Mouse (Mus musculus) limb, embryonic 14.5 days (tissue): ENCODE results near the gene Mtcl1. TPM values are rescaled to one million over a fixed set of nuclear protein-coding genes. Genes with fewer than 3 reads are reported as not detected.

ENCODE experiments used
- ATAC-seq: fragments of 200-750 bp; cut with Nextera tagmentation; 2 replicates; pipeline ENCODE4 v1.8.0; 2017; ENCODE audit warnings: low read depth, moderate number of reproducible peaks, moderate TSS enrichment; ENCODE audit not compliant: low FRiP score
- DNase-seq: peaks from one replicate; pipeline ENCODE4 v3.0.0-alpha.2; 2015; ENCODE audit warnings: low spot score
- H3K27ac ChIP-seq: fragments of 300-500 bp; sonication (generic); replicated peaks from 2 replicates; pipeline ENCODE4 v1.5.1; 2014; ENCODE audit warnings: low read depth, mild to moderate bottlenecking, low read length, moderate library complexity, mixed read lengths
- H3K27me3 ChIP-seq: fragments of 300-500 bp; sonication (generic); 2 replicates; pipeline ENCODE4 v1.6.1; 2014; ENCODE audit warnings: low read length, mixed read lengths; ENCODE audit not compliant: control insufficient read depth, insufficient read depth
- H3K36me3 ChIP-seq: fragments of 300-500 bp; sonication (generic); 2 replicates; pipeline ENCODE4 v1.6.1; 2014; ENCODE audit warnings: mild to moderate bottlenecking, low read length, moderate library complexity, mixed read lengths; ENCODE audit not compliant: control insufficient read depth, insufficient read depth
- H3K4me1 ChIP-seq: fragments of 300-500 bp; sonication (generic); 2 replicates; pipeline ENCODE4 v1.6.1; 2014; ENCODE audit warnings: antibody characterized with exemption, low read length, mixed read lengths; ENCODE audit not compliant: control insufficient read depth, insufficient read depth
- H3K4me2 ChIP-seq: fragments of 300-500 bp; sonication (generic); replicated peaks from 2 replicates; pipeline ENCODE4 v1.6.1; 2014; ENCODE audit warnings: low read depth, mild to moderate bottlenecking, low read length, moderate library complexity; ENCODE audit not compliant: severe bottlenecking
- H3K4me3 ChIP-seq: fragments of 300-500 bp; sonication (generic); replicated peaks from 2 replicates; pipeline ENCODE4 v1.5.1; 2014; ENCODE audit warnings: low read length
- H3K9ac ChIP-seq: fragments of 300-500 bp; sonication (generic); 2 replicates; pipeline ENCODE4 v1.6.1; 2014; ENCODE audit warnings: mild to moderate bottlenecking, low read depth, low read length, moderate library complexity; ENCODE audit not compliant: severe bottlenecking
- H3K9me3 ChIP-seq: fragments of 300-500 bp; sonication (generic); 2 replicates; pipeline ENCODE4 v1.6.1; 2016; ENCODE audit warnings: low read length; ENCODE audit not compliant: control insufficient read depth
- POLR2A ChIP-seq: fragments of 200-500 bp; IDR thresholded peaks from 2 replicates; pipeline ENCODE4 v1.8.0; 2012; ENCODE audit warnings: inconsistent platforms, mild to moderate bottlenecking, moderate library complexity, borderline replicate concordance; ENCODE audit not compliant: insufficient read depth, insufficient read length; ENCODE audit errors: extremely low read depth
- WGBS: fragments of 180-500 bp; shearing (Covaris S2); extraction: QIAGEN DNeasy Blood & Tissue Kit; methylation state at CpG from one replicate; pipeline ENCODE4 v1.1.7; 2014; 5-methylcytosine and 5-hydroxymethylcytosine counted together
- polyA plus RNA-seq, 2 experiments: library from polyadenylated mRNA; depleted of rRNA in 1 of 2; stranded (reverse) in 1 of 2; unstranded in 1 of 2; fragments of >200 nt; fragmentation: Nextera tagmentation in 1 of 2; extraction: Ambion mirVana in 1 of 2; gene quantifications; 2 replicates each; pipeline versions ENCODE4 v1.2.1 to v1.2.3; 2012 to 2014

The Mtcl1 gene
- polyA plus RNA-seq, 2 experiments: 5.3 to 6.7 TPM

DNA sequence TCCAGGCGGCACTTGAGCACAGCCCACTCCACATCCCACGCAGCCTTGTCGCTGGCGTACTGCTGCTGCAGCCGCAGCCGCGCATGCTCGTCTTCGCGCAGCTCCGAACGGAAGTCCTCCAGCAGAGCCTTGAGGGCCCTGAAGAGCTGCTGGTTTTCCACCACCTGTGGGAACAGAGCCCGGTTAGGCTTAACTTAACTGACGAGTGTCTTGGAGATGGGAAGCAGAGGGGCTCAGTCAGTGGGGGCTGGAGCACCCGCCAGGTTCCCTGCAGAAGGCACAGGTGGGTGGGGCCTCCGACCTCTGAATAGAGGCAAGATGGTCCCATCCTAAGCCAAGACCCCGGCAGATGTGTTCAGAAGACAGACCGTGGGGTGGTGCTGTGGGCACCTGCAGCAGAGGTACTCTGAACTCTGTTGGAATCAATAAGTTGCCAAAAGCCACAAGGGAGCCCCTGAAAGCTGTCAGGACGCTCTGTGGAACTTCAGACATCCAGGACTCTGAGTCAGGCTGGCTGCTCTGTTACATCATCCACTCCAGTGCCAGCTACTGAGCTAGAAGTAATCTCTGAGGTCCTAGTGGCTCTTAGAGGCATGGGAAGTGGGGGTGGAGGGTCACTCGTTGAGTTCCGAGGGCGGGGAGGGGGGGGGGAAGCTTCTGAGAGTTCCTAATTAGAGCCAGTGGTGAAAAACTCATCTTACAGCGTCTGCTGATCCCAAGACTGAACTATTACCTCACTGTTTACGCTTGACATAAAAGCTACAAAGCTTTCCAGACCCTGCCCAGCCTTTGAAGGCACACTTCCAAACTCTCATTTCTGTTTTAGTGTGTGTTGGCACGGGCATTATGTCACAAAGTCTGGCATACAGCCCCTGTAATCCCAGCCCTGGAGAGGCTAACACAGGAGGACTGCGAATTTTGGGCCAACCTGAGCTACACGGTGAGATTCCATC is 91.2 kb downstream of the Mtcl1 start:
- Histone ChIP-seq H3K9me3 (no peaks in the 10 kb centered on the region), H3K4me2 (no peak overlapping the region), H3K4me3 (no peak overlapping the region), H3K9ac (no peak overlapping the region), H3K27me3 (no peaks in the 10 kb centered on the region), H3K4me1 (0 out of 2 replicates have a peak, but pooled peaks cover 3% of the 10 kb centered on the region), H3K27ac (no peak overlapping the region), H3K36me3 (0 out of 2 replicates have a peak, but pooled peaks cover 4% of the 10 kb centered on the region)
- DNase-seq (no peak), ATAC-seq (peak; percentile 41)
- WGBS: 66% methylated on average over 27 of the region's 27 CpGs
- TF ChIP-seq POLR2A: no peak

DNA sequence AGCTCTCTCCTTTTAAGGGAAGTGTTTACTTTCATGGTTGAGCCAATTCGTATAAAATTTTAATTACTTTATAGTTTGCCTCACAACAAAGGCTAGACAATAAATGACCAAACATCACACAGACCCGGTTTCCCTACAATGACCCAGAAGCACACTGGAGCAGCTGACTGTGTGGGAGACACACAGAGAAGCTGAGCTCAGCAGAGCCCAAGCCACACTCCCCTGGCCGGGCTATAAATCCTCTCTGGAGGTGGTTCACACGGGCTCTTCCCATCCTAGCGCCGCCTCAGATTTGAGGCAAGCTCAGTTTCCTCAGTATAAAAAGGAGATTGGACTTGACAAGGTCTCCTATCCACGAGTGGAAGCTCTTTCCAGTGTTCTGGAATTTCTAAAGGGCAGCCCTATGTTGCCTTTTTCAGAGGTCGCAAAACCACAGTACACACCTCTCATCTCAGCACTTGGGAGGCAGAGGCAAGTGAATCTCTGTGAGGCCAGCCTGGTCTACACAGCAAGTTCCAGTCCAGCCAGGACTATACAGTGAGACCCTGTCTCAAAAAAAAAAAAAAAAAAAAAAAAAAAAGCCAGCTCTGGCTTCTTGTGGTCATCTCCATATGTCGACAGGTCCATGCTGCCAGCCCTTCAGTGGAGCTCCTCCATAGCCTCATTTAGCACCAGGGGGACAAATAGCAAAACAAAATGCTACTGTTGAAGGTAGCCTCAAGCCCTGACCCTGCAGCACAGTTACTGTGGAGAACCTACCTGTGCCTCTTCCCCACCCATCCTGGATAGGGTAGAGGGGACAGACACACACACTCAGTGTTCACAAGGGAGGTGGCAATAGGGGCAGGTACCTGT is 92.2 kb downstream of the Mtcl1 start:
- Histone ChIP-seq H3K27me3 (no peaks in the 10 kb centered on the region), H3K4me1 (0 out of 2 replicates have a peak, but pooled peaks cover 5% of the 10 kb centered on the region), H3K9ac (no peak overlapping the region), H3K4me3 (no peak overlapping the region), H3K4me2 (no peak overlapping the region), H3K9me3 (no peaks in the 10 kb centered on the region), H3K36me3 (0 out of 2 replicates have a peak, but pooled peaks cover 4% of the 10 kb centered on the region), H3K27ac (no peak overlapping the region)
- TF ChIP-seq POLR2A: no peak
- ATAC-seq (no peak), DNase-seq (no peak)
- 59% methylated on average over 9 of the region's 9 CpGs for WGBS

GRCm38 (mm10) chr17:66353907-66354306 is 95.6 kb downstream of the Mtcl1 start:
- H3K4me2 ChIP-seq: no peak overlapping the region
- H3K4me3 ChIP-seq: no peak overlapping the region
- no peak for TF ChIP-seq POLR2A
- 89% methylated on average over 14 of the region's 14 CpGs for WGBS
- H3K27me3 ChIP-seq: no peaks in the 10 kb centered on the region
- H3K9me3 ChIP-seq: no peaks in the 10 kb centered on the region
- peaks cover 18% of the 10 kb centered on the region for H3K4me1 ChIP-seq
- H3K9ac ChIP-seq: no peak overlapping the region
- H3K27ac ChIP-seq: no peak overlapping the region
- 0 out of 2 replicates have a peak, but pooled peaks cover 4% of the 10 kb centered on the region for H3K36me3 ChIP-seq
- ATAC-seq (no peak), DNase-seq (no peak)

GRCm38 (mm10) chr17:66352847-66353643 is 96.5 kb downstream of the Mtcl1 start:
- Histone ChIP-seq H3K4me1 (peaks cover 17% of the 10 kb centered on the region), H3K27ac (no peak overlapping the region), H3K27me3 (no peaks in the 10 kb centered on the region), H3K9me3 (no peaks in the 10 kb centered on the region), H3K36me3 (0 out of 2 replicates have a peak, but pooled peaks cover 4% of the 10 kb centered on the region), H3K9ac (no peak overlapping the region), H3K4me2 (no peak overlapping the region), H3K4me3 (no peak overlapping the region)
- ATAC-seq (no peak), DNase-seq (no peak)
- WGBS: 54% methylated on average over 20 of the region's 20 CpGs
- no peak for TF ChIP-seq POLR2A
